Mouse (Mus musculus) embryo, embryonic 11.5 days (tissue): ENCODE results near the gene Mad2l2.

Source experiments
- DNase-seq: peaks from one replicate; pipeline ENCODE4 v3.0.0-alpha.2; 2012; ENCODE audit warnings: low read depth, low spot score

Mad2l2 gene

GRCm38 (mm10) chr4:148130133-148130532, at the start of gene Mad2l2:
TSS of gene Mad2l2 (plus strand) at chr4:148130384.
- DNase-seq = no peak

DNA sequence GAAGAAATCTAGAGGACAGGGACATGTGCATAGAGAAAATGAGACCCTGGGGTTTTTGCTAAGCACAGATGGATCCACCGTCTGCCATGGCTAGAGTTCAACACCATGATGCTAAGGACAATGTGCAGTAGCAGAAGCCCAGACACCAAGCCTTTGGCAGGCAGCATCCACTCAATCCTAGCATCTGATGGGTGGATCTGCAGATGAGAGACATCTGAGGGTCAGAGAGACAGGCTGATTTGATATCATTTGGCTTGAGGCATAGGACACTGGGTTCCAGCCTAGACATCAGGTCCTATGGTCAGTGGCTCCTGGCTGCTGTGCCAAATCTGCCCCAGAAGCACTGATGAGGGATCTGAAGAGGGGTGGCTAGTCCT, 49.6 kb upstream of the Mad2l2 start:
- no peak for DNase-seq

DNA sequence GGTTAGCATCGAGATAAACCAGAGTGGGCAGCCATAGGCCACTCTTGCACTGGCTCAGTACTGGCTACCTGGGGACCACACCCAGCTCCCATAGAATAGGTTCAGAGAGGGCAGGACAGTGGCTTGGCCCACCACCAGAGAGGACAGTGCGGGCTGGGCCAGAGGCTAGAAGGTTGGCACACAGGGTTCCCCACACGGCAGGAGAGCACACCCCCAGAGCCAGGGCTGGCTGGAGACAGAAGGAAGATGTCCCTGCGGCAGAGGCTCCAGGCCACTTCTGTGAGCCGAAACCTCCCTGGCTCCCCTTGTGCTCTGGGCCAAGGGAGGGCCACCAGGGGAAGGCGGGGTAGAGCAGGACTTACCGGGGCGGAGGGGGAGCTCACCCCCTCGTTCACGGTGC, 49.0 kb upstream of the Mad2l2 start:
- no peak for DNase-seq

GRCm38 (mm10) chr4:148082257-148083044, 47.7 kb upstream of the Mad2l2 start:
- DNase-seq = no peak

GRCm38 (mm10) chr4:148083176-148083899, 46.8 kb upstream of the Mad2l2 start:
- no peak for DNase-seq

GRCm38 (mm10) chr4:148084261-148084714, 45.9 kb upstream of the Mad2l2 start:
- DNase-seq = no peak

- DNase-seq = no peak
Measured at GRCm38 (mm10) chr4:148085131-148085906, 44.9 kb upstream of the Mad2l2 start.

GRCm38 (mm10) chr4:148085907-148086305, 44.3 kb upstream of the Mad2l2 start:
- no peak for DNase-seq

GRCm38 (mm10) chr4:148087091-148087906, 42.9 kb upstream of the Mad2l2 start:
- DNase-seq = no peak

DNA sequence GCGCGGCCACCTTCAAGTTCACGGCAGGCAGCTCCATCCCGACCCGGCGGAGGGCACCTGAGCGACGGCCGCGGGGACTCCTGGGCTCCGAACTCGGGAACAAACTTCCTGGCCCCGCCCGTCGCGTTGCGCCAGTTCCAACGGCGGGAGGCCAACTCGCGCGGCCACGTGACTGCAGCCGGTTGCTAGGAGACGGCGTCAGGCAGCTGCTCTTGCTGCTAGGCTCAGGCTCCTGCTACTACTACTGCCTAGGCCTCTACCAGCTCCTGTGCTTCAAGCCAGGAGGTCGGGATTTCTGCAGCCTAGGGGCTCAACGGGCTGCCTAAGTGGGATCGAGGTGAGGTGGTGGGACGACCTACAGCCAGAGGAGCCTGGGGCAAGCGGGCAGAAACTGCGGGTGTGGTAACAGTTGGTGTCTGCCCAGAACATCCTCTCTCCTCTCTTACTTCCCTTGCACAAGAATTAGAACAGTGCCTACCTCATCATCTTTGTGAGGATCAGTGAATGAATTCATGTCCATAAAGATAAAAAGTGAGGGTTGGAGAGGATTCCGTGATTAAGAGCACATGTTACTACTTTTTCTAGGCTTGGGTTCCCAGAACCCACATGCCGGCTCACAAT, 42.2 kb upstream of the Mad2l2 start, which contains the start of gene Agtrap:
Agtrap (minus strand) TSS at position 125 of the 621 bp plus-strand sequence.
- DNase-seq = peak; percentile 80

- no peak for DNase-seq
Measured at GRCm38 (mm10) chr4:148089166-148089565, 41.0 kb upstream of the Mad2l2 start.

GRCm38 (mm10) chr4:148091181-148091580, 39.0 kb upstream of the Mad2l2 start:
- DNase-seq = no peak

DNA sequence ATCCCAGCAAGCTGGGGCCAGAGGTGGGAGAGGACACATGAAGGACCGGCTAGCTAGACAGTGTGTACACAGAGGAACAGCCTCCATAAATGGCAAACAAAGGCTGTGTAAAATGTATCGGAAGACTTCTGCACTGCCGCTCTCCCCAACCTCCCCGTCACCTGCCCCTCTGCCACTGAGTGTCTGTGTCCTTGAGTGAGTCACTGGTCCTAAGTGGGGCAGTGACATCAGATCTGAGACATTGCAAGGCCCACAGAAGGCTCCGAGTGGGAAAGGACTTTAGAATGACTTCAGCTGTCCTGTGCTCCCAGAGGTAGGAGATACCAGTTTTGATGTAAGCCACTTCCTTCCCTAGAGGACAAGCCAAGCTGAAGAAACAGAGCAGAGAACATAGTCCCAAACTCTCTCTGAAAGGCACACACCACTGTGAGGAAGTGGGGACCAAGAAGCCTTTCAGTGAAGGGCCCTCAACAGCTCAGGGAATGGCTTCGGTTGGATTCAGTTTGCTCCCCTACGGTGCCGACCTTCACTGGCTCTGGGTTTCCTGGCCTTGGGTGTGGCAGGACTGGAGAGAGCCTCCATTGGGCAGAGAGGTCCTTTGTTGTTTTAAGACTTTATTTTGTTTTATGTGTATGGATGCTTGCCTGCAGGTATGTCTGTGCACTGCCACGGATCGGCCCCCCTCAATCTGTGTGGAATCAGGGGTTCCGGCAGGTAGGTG, 37.5 kb upstream of the Mad2l2 start:
- DNase-seq = no peak

- DNase-seq = no peak
Measured at GRCm38 (mm10) chr4:148094161-148094560, 36.0 kb upstream of the Mad2l2 start.

DNA sequence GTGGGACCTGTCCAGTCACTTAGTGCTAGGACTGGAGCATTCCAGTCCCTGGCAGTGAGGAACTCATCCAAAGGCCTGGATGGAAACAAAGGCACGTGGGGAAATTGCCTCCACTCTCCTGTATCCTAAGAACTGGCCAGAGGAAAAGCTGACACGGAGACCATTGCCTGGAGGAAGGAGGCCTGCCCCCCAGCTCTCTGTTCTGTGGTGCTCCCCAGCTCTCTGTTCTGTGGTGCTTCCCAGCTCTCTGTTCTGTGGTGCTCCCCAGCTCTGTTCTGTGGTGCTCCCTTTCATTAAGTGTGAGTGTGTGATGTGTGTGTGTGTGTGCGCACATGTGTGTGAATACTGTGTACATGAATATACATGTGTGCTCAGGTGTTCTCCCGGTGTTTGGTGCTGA, 35.1 kb upstream of the Mad2l2 start:
- no peak for DNase-seq

DNA sequence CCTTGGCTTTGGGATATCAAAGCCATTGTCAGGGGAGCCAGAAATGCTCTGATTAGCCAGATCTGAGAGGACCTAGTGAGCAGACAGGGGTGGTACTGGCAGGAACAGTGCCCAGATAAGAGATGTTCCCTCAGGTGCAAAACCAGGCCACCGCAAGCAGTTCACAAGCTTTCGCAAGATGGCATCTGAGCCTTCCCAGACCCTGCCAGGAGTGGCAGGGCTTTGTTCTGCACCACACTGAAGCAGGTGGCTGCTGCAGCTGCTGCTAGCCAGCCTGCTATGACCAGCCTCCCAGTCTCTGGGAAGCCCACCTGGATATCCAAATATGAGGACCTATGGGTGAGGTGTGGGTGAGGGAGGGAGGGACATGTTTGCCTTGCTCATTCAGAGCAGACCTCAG, 32.2 kb upstream of the Mad2l2 start:
- DNase-seq = no peak

- DNase-seq = no peak
Measured at GRCm38 (mm10) chr4:148098666-148099065, 31.5 kb upstream of the Mad2l2 start.

GRCm38 (mm10) chr4:148101801-148102527, 28.2 kb upstream of the Mad2l2 start:
- no peak for DNase-seq

- no peak for DNase-seq
Measured at GRCm38 (mm10) chr4:148104146-148104545, 26.0 kb upstream of the Mad2l2 start.
